Mouse (Mus musculus): ENCODE measurements around the gene Jakmip3.

The Jakmip3 gene

DNA sequence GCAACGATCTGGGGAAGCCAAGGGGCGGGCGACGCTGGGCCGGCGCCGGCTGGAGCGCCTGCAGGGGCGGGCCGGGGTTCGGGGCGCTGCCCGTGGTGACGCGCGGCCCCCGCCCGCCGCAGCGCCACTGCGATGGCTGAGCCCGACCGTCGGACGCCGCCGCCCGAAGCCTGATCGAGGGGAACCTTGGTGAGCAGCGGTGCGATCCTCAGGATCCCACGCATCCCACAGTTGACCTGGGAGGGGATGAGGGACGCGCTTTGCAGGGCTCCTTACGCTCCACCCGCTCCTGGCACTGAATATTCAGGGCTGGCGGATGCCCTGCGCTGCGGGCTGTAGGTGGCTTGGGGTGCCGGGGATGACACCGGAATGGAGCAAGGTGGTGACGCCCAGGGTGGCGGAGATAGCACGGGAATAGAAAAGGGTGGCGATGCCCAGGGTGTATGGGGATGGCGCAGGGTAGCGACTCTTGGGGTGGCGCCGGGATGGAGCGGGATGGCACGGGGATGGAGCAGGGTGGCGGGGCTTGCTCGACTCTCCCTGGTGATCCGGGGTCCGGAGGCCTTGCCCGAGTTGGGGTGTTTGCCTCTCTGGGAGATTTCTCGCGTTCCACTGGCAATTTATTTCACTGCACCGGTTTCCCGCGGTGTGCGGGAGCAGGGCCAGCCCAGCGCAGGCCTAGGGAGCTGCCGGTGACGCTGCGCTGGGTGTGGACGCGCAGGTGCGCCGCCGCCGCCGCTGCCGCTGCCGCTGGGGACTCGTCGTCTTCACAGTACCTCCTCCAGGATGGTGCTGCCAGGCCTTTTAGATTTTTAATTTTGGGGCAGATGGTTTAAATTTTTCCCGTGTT lies at the start of gene Jakmip3:
TSS of gene Jakmip3 (plus strand) at position 119 of the 850 bp plus-strand sequence.
- no peak for DNase-seq (ENCODE audit: low spot score)

DNA sequence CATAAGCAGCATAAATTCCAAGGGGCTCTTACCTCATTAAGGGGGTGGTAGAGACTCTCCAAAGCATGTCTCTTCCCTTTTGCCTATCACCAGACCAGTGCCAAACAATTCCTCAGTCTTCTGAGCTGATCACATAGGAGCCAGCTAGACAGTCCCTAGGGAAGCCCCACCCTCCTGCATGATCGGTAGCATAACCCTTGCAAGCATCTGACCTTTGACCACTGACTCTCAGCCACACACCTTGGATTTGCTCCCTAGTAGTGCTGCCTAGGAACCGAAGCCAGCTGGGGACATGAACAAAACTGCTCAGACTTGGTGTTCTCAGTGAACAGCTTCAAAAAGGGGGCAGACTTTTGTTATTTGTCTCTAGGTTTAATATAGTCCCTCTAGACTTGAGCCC lies 42.4 kb upstream of the Jakmip3 start:
- no peak for DNase-seq (ENCODE audit: low spot score)

DNA sequence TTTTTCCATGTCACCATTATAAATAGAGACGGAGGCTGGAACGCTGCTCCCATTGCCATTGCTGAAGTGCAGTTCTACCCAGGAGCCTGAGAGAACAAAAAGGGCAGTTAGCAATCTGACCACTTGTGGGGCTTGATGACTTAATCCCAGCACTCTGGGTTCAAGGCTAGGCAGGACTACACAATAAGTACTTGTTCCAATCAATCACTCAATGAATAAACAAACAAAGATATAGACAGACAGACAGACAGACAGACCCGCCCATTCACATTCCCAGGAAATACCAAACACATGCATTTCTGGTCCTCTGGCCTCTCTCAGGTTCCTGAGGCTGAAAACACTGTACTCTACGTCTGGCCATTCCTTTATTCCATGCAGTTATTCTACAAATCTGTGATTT lies 41.8 kb upstream of the Jakmip3 start:
- DNase-seq (ENCODE audit: low spot score), result no peak

DNA sequence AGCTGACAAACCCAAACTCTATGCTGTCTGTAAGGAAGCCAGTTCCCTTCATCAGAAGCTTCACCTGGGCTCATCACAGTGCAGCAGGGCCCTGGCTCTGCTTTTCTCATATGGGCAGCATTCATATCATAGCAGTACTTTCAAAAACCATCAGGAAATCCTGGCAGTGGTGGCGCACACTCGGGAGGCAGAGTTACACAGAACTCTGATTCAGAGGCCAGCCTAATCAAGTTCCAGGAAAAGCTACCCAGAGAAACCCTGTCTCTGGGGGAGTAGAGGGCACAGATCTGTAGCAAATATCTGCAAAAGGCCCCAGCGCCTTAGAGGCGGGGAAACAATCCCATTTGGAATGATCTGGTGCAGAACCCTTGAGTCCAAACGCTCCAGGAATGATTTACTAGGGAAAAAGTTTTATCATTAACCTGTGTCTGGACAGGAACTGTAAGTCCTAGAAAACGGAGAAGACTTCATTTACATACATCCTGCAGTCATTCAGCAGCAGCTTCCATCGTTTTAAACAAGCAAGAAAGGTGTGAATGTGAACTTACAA lies 36.6 kb upstream of the Jakmip3 start:
- no peak for DNase-seq (ENCODE audit: low spot score)

DNA sequence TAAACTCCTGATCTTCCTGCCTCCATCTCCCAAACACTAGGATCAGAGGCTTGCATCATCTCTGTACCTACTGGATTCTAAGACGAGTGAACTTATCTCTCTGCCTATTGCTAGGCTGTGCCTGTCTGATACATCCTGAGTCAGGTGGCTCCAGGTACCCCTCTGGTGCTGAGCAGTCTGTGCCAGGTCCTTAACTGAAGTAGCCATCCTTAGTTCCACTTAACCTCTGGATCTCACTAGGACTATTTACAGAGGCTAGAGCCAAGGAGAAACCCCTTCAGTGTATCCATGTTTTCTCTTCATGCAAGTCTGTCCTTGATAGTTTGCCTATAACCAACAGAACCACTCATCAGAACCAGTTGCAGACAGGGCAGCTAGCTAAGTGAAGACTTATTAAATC lies 34.1 kb upstream of the Jakmip3 start:
- DNase-seq (ENCODE audit: low spot score), result no peak

DNA sequence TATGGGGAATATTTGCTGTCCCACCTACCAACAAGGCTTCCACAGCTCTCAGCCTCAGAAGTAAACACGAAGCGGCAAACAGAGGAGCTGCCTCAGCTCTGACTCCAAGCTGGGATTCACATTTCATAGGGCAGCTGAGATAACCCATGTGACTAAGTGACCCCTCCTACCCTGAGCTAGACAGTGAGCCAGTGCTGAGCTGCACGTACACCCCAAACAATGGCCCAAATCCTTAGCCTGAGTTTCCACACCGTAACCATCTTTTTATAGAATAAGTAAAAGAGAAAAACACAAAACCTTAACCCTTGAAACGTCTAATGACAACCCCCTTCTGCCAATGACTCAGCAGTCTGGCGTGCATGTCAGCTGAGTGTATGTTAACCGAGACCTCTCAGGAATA lies 33.5 kb upstream of the Jakmip3 start:
- no peak for DNase-seq (ENCODE audit: low spot score)

DNA sequence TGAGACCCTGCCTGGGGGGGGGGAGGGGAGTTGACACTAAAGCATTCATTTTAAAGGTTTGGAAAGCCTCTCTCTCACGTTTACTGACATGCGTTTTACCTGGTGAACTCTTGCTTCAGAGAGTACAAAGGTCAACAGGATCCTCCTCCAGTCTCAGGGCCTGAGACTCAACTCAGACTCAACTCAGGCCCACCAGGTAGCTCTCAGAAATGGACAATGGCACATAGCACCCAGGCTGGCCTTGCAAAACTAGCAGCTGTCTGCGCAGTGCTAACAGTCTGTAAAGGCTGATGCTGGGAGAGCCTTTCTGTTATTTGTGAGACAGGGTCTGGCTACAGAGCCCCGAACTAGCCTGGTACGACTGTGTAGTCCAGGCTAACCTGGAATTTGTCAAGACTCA lies 32.6 kb upstream of the Jakmip3 start:
- no peak for DNase-seq (ENCODE audit: low spot score)

DNA sequence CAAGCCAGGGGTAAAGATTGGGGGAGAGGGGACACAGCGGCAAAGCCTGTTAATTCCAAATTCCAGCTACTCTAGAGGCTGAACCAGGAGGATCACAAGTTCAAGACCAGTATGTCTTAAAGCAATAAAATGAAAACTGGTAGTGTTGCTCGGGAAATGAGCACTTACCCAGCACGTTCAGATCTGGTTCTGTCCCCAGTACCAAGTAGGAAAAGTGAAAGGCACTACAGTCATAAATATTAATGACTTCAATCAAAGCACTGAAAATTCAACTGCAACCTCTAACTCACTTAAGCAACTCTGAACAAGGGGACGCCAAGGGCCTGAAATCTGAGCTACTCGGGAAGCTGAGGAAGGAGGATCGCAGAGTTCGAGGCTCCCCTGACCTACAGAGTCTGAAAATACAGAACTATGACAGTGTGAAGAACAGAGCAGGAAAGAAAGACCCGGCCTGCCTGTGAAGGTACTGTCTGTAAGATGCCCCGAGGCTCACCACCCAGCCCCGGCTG lies 31.7 kb upstream of the Jakmip3 start:
- no peak for DNase-seq (ENCODE audit: low spot score)

DNA sequence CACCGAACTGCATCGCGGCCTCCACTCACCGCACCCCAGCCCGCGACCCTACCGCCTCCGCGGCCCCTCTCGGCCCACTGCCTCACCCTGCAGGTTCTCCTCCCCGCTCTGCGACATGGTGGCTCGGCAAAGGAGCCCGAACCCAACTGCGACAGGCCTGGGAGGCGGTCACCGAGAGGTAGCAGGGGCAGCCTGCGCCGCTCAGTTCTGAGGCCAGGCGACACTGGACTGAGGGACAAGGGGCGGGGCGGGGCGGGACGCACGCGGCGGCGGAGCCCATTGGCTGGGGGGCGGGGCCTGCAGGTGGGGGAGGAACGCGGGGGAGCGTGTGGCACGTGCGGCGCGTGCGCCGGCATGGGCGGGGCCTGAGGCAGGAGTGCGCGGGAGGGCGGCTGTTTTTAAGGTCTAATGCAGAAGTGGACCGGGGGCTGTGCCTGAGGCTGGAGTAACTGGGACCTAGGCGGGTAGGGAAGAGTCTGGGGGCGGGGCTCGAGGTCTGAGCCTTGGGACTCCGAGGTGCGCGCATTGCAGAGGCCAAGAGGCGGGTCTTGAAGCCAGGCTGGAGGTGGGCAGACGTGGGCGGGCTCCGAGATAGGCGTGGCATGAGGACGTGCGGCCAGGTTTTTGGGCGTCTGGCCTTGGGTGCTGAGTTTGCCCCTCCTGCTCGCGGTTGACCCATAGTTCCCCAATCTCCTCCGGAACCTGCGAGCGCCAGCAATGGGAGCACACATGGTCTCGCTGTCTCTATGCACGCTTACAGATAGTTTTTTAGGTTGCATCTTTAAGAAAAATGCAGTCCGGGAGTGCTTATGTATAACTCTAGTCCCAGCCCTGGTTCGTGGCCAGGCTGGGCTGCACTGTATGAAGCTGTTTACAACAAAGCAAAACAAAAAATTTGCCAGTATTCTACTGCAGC lies 31.0 kb upstream of the Jakmip3 start, which contains the start of gene Bnip3:
TSS of gene Bnip3 (minus strand) at position 243 of the 916 bp plus-strand sequence.
- DNase-seq (ENCODE audit: low spot score), result peak; percentile 75

DNA sequence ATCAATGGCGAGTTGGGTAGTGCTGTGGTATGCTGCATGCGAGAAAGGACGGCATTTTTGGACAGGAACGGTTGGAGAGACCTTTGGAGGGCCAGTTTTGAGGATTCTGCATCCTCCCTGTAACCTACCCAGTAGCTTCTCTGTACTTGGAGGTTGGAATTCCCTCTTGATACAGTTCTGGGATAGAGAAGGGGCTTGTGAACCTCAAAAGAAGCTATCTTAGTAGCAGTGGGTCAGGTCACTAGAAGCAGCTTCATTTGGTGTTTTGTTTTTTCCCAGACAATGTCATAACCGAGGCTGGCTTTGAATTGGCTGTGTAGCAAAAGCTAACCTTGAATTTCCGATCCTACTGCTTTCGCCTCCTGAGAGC lies 30.4 kb upstream of the Jakmip3 start:
- DNase-seq (ENCODE audit: low spot score), result no peak

DNA sequence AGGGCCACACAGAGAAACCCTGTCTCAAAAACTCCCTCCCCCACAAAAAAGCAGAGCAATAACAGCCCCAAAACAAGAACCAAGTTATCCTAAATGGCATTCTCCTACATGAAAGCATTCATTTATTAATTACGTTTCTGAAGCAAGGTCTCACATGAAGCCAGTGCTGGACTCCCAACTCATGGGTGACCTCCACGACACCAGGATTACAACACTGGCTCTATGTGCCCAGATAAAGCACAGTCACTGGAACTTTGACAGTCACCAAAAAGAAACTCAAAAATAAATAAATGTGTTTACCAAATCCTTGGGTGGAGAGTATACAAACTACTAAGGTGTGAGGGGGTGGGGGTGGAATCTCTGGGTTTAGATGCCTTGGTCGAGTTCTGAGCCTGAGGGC lies 26.9 kb upstream of the Jakmip3 start:
- DNase-seq (ENCODE audit: low spot score), result no peak

DNA sequence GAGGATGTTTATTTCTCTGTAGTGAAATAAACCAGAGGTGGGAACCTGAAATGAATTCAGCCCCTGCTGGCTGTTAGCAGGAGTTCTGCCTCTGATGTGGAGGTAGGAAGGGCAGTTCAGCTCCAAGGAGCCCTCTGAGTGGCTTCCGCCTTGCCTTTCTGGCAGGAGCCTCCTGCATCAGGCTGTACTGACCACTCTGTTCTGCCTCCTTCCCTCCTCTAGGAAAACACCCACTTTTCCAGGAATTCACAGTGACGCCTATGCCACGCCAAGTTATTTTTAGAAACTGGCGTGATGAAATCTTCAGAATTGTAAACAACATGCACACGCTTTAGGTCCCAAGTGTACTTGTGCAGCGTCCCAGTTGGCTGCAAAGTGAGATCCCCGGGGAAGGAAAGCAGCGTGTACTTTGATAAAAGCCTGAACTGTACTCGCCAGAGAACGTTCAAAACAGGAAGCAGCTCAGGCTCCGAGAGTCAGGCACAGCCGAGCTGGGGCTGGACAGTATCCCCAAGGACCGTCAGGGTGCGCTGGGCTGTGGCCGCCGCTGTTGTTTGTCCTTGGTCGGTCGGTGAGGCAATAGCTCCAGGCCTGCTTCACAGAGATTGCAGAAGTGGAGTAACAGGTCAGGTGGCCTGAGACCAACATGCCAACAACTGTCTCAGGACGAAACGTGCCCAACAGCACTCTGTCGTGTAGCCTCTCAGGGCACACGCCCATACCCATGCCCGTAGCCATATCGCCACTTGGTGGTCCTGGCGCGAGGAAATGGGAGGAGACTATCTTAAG lies 21.2 kb upstream of the Jakmip3 start:
- peak; percentile 48 for DNase-seq (ENCODE audit: low spot score)

DNA sequence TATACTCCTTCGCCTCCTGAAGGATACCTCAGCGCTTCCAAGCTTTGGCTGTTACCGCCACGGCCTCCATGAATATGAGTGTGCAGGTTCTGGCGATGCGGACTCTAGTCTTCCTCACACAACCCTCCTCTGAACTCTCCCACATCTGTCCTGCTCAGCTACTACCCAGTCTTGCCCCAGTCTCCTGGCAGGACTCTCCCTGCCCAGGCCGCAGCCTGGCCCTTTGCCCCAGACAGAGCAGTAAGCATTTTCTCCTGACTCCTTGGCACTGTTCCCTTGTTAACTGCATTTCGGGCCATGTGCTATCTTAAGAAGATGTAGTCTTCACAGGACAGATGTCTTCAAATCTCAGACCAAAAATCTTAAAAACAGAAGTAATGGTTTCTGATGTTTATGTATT lies 18.9 kb upstream of the Jakmip3 start:
- DNase-seq (ENCODE audit: low spot score), result no peak

DNA sequence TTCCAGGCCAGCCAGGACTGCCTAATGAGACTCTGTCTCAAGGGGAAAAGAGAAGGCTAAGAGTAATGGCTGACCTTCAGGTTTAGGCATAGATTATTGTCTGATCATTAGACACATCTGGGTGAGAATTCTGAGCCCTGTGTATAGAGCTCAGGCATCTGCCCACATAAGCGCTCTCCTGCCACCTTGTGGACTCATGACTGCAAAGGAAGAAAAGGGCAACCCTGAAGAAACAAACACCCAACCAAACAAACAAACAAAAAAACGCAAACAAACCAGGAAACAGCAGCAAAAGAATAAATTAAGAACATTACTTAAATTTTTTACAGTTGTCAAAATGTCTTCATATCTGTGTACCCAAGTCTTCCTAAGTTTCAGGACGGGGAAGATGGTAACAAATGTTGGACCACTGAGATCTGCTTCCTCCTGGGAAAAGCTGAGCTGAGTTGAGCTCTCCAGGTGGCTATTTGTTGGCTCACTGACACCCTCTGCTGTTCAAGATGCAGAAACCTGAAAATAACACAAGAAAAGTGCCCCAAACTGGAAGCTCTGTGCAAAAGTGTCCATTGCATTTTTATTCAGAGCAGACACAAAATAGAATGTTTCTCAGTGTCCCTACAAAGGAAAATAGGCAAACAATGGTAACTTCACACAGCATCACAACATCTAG lies 16.6 kb upstream of the Jakmip3 start:
- no peak for DNase-seq (ENCODE audit: low spot score)

DNA sequence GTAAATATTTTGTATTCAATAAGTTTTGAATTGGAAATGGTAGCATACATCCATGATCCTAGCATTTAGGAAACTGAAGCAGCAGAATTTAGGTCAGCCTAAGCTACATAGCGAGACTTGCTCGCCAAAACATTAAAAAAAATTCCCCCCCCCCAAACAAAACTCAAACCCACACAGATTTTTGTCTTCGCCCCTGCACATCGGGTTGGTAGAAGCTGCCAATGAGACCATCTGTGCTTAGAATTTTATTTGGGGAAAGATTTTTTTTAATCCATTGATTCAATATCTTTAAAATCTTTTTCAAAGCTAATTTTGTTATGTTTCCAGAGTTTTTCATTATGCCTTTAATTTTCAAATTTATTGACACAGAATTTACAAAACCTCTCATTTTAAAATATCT lies 12.1 kb upstream of the Jakmip3 start:
- DNase-seq (ENCODE audit: low spot score), result no peak

DNA sequence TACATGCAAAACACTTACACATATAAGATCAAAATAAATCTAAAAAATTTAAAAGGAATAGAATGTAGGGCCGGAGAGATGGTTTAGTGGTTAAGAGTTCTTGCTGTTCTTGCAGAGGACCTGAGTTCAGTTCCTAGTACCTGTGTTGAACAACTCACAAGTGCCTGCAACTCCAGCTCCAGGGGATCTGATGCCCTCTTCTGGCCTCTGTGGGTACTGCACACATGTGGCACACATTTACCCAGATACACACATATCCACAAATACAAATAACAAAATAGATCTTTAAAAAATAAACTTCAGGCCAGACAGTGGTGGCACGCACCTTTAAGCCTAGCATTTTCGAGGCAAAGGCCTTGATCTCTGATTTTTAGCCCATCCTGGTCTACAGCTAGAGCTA lies 6.0 kb upstream of the Jakmip3 start:
- no peak for DNase-seq (ENCODE audit: low spot score)

DNA sequence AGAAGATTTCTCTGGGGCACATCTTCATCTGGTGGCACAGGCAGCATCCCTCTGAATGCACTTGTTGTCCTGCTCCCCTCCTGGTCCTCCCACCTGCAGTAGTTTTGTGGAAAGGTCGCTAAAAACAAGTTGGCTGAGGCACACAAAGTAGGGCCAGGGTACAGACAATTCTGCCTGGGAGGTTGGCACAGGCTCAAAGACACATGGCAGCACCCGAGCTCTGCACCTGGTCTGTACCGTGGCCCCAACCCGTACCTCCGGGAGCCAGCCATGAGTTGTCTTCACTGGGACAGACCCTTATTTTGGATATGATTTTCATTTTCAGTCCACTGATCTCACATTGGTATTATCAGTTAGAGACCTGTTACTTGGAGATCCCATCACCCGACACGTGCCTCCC lies 1.5 kb upstream of the Jakmip3 start:
- DNase-seq (ENCODE audit: low spot score), result no peak

DNA sequence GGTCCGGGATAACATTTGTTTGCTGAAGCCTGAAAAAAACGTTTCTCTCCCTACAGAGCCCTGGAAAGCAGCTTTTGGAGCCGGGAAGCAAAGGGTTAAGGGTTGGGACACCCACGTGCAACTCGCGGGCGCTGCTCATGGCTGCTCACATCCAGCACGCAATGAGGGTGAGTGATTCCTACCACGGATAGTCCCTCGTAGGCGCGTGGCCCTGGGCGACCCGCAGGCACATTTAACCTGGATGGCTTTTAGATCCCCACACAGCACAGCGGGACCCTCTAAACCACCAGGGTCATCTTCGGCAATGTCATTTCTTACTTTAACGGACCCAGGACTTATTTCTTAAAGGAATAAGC lies 296 bp upstream of the Jakmip3 start:
- no peak for DNase-seq (ENCODE audit: low spot score)

DNA sequence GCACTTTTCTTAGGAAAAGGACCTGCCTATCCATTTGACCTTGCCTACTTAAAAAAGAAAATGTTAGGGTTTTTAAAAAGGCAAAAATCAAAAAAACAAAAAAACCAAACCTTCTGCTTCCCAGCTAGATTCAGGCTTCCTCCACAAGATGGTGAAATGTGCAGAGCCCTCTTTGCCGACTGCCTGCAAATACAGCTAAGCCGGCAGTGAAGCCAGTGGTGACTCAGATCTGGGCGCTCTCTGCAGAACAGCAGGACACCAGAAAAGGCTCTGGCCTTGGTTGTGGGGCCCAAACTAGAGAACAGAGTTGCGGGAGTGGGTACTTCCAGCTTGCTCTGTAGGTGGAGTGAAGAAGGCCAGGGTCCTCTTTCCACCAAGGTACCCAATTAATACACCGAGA lies 1.0 kb downstream of the Jakmip3 start:
- DNase-seq (ENCODE audit: low spot score), result no peak

DNA sequence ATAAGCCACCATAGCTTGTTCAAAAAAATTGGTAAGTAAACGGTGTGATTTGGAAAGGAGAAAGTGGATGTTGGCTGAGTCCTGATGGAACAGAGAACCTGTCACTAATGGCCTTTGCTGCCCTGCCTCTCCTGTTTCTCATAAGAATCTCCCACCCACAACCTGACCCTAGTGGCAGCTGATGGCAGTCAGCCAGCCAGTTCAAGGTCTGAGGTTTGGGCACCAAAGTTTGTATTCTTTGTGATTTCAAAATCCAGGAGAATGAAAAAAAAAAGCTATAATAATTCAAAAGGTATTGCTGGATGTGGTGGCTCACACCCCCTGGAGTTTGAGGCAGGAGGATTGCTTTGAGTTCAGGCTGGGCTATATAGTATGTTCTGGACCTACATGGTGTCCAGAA lies 1.8 kb downstream of the Jakmip3 start:
- DNase-seq (ENCODE audit: low spot score), result no peak

DNA sequence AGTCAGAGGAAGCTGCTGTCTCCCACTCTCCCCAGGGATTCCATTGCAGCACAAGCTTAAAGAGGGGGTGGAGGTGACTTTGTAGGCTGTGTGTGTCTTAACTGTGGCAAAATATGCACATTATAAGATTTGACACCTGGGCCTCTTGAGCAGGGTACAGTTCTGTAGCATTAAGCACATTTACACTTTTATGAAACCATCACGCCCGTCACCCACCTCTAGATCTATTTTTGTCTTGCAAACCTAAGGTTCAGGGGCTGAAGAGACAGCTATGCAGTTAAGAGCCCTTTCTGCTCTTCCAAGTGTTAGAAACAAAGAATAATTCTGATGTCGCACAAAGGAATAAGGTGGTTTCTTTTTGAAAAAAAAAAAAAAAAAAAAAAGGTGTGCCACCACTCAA lies 5.1 kb downstream of the Jakmip3 start:
- no peak for DNase-seq (ENCODE audit: low spot score)
